ENCODE assay signal across 21 mouse cellular contexts in genomic region chr9:50515462-50515861, GRCm38 (mm10). TPM values are rescaled to one million over a fixed set of nuclear protein-coding genes. Genes with fewer than 3 reads are reported as not detected.
"Had no signal": no experiment of that assay in that cellular context is flagged by ENCODE, and none has a peak within 500 bp of the region (broad histone marks: within the 10 kb centered on the region; RNA-seq: fewer than 3 reads in every experiment).

No protein-coding gene starts in this region.

- H3K4me3 ChIP-seq: left cerebral cortex, adult 2 months; liver, embryonic 13.5 days; midbrain, embryonic 12.5 days; midbrain, embryonic 15.5 days; neural tube, embryonic 12.5 days; neural tube, embryonic 15.5 days had no signal

- H3K27ac ChIP-seq: left cerebral cortex, adult 2 months; liver, embryonic 13.5 days; macrophage; midbrain, embryonic 12.5 days; midbrain, embryonic 15.5 days; neural tube, embryonic 12.5 days; neural tube, embryonic 15.5 days had no signal

- ATAC-seq: midbrain, embryonic 15.5 days had no signal

- H3K9ac ChIP-seq: liver, embryonic 13.5 days; midbrain, embryonic 12.5 days; midbrain, embryonic 15.5 days; neural tube, embryonic 12.5 days; neural tube, embryonic 15.5 days had no signal

- H3K27me3 ChIP-seq: liver, embryonic 13.5 days; midbrain, embryonic 12.5 days; midbrain, embryonic 15.5 days; neural tube, embryonic 12.5 days; neural tube, embryonic 15.5 days had no signal

- DNase-seq: kidney, adult 2 months; kidney, postnatal 25 days; layer of hippocampus, postnatal 36 days; liver, embryonic 13.5 days; lung, adult 2 months; retina, postnatal 1 day; thymus, postnatal 4 days had no signal

- H3K4me1 ChIP-seq: liver, embryonic 13.5 days; midbrain, embryonic 12.5 days; midbrain, embryonic 15.5 days; neural tube, embryonic 12.5 days; neural tube, embryonic 15.5 days had no signal

- H3K36me3 ChIP-seq: liver, embryonic 13.5 days; midbrain, embryonic 12.5 days; midbrain, embryonic 15.5 days; neural tube, embryonic 12.5 days; neural tube, embryonic 15.5 days had no signal

- H3K4me2 ChIP-seq: liver, embryonic 13.5 days; midbrain, embryonic 12.5 days; midbrain, embryonic 15.5 days; neural tube, embryonic 12.5 days; neural tube, embryonic 15.5 days had no signal

- H3K9me3 ChIP-seq: liver, embryonic 13.5 days; midbrain, embryonic 12.5 days; midbrain, embryonic 15.5 days; neural tube, embryonic 12.5 days; neural tube, embryonic 15.5 days had no signal

RNA-seq across cellular contexts. Expression of gene Plet1, which starts 21.1 kb away (rescaled TPM):
- polyA plus RNA-seq: macrophage had no signal

RNA-seq across cellular contexts. Expression of gene Tex12, which starts 45.7 kb away (rescaled TPM):
- polyA plus RNA-seq: intestine, embryonic 14.5 days; kidney, adult 2 months; kidney, embryonic 14.5 days; limb, embryonic 11.5 days; limb, embryonic 14.5 days; liver, embryonic 13.5 days; liver, embryonic 16.5 days; lung, adult 2 months; lung, embryonic 16.5 days; macrophage; stomach, embryonic 14.5 days; thymus, postnatal 0 days had no signal
